Mouse (Mus musculus) neural tube, embryonic 14.5 days (tissue): Measurements from ENCODE around the gene Prkar2b. TPM values are rescaled to one million over a fixed set of nuclear protein-coding genes. Genes with fewer than 3 reads are reported as not detected.

ENCODE experiments used
- ATAC-seq: fragments of 200-750 bp; cut with Nextera tagmentation; 2 replicates; pipeline ENCODE4 v1.8.0; 2017; ENCODE audit warnings: low read depth, mild to moderate bottlenecking, moderate TSS enrichment, moderate library complexity
- H3K27ac ChIP-seq: fragments of 300-500 bp; sonication (generic); 2 replicates; pipeline ENCODE4 v1.5.1; 2014; ENCODE audit warnings: low read depth, mild to moderate bottlenecking, control low read depth, low read length, moderate library complexity, mixed read lengths
- H3K27me3 ChIP-seq: fragments of 300-500 bp; sonication (generic); 2 replicates; pipeline ENCODE4 v1.6.1; 2014; ENCODE audit warnings: low read length; ENCODE audit not compliant: control insufficient read depth, insufficient read depth
- H3K36me3 ChIP-seq: fragments of 300-500 bp; sonication (generic); 2 replicates; pipeline ENCODE4 v1.6.1; 2014; ENCODE audit warnings: low read length, mixed read lengths; ENCODE audit not compliant: control insufficient read depth, insufficient read depth
- H3K4me1 ChIP-seq: fragments of 300-500 bp; sonication (generic); 2 replicates; pipeline ENCODE4 v1.6.1; 2014; ENCODE audit warnings: low read length; ENCODE audit not compliant: control insufficient read depth, insufficient read depth
- H3K4me2 ChIP-seq: fragments of 300-500 bp; sonication (generic); 2 replicates; pipeline ENCODE4 v1.6.1; 2014; ENCODE audit warnings: mild to moderate bottlenecking, low read depth, low read length, control low read depth
- H3K4me3 ChIP-seq: fragments of 300-500 bp; sonication (generic); 2 replicates; pipeline ENCODE4 v1.5.1; 2014; ENCODE audit warnings: low read depth, low read length, control low read depth, mixed read lengths
- H3K9ac ChIP-seq: fragments of 300-500 bp; sonication (generic); replicated peaks from 2 replicates; pipeline ENCODE4 v1.6.1; 2014; ENCODE audit warnings: low read depth, mild to moderate bottlenecking, control low read depth, low read length, mixed read lengths
- H3K9me3 ChIP-seq: fragments of 300-500 bp; sonication (generic); 2 replicates; pipeline ENCODE4 v1.6.1; 2016; ENCODE audit warnings: low read length; ENCODE audit not compliant: control insufficient read depth
- WGBS: fragments of 180-500 bp; shearing (Covaris S2); extraction: QIAGEN DNeasy Blood & Tissue Kit; methylation state at CpG from one replicate; pipeline ENCODE4 v1.1.7; 2014; 5-methylcytosine and 5-hydroxymethylcytosine counted together
- polyA plus RNA-seq: library from polyadenylated mRNA; unstranded; fragments of >200 nt; fragmentation: Nextera tagmentation; extraction: Ambion mirVana; gene quantifications from 2 replicates; pipeline ENCODE4 v1.2.1, GENCODE M21; 2014

Gene Prkar2b
- polyA plus RNA-seq, 1 experiment from 2014 or later = 157 TPM

DNA sequence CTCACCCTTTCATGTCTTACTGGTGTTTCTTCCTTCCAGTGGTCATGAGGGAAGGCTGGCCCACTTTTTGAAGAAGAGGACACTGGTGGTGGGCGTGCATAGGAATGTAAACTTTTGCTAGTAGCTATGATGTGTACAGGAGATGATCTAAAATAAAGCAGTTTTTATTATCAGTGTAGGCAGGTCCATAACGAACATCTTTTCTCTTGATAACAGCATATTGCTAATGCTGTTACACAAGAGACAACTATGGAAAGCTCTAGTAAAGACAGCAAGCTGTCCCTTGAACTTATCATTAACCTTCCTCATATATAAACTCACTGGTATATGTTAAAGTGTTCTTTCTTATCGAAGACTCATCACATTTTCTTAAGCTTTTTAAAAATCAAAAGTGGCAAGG lies 123.5 kb downstream of the Prkar2b start:
- no peaks in the 10 kb centered on the region for H3K27me3 ChIP-seq
- H3K9ac ChIP-seq = no peak overlapping the region
- no peak overlapping the region for H3K4me2 ChIP-seq
- no peak overlapping the region for H3K27ac ChIP-seq
- H3K9me3 ChIP-seq = no peaks in the 10 kb centered on the region
- 98% methylated on average over 3 of the region's 3 CpGs for WGBS
- no peak for ATAC-seq
- H3K4me3 ChIP-seq = no peak overlapping the region
- no peaks in the 10 kb centered on the region for H3K4me1 ChIP-seq
- peaks cover 29% of the 10 kb centered on the region for H3K36me3 ChIP-seq

DNA sequence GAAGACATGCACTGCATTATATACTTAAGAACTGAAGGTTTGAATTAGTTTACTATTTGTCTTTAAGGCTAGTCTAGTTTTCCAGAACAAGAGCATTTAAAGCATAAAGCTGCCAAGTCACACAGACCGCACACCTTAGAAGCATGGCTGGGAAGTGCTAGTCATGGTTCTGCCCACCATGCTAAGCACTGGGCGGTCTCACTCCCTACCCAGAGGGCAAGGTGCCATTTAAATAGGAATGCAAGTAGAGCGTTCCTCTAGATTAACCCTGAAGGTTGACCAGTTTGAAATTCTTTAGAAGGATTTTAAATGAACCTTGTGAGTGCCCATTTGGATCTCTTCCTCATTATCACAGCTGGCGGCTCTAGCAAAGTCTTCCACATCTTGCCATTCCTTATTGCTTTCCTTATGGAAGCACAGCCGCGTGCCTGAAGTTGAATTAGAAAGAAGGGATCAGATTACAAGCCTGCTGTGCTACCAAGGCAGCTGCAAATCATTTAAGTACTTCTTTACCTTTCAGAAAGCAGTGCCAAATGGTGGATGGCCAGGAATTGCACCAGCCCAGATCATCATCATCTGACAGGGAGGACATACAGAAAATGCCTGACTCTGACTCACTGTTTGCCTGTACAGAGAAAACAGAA lies 124.3 kb downstream of the Prkar2b start:
- no peaks in the 10 kb centered on the region for H3K4me1 ChIP-seq
- no peak for ATAC-seq
- no peak overlapping the region for H3K27ac ChIP-seq
- H3K27me3 ChIP-seq = no peaks in the 10 kb centered on the region
- H3K36me3 ChIP-seq = peaks cover 37% of the 10 kb centered on the region
- H3K4me2 ChIP-seq = no peak overlapping the region
- no peak overlapping the region for H3K4me3 ChIP-seq
- no peak overlapping the region for H3K9ac ChIP-seq
- H3K9me3 ChIP-seq = no peaks in the 10 kb centered on the region
- 46% methylated on average over 6 of the region's 6 CpGs for WGBS

DNA sequence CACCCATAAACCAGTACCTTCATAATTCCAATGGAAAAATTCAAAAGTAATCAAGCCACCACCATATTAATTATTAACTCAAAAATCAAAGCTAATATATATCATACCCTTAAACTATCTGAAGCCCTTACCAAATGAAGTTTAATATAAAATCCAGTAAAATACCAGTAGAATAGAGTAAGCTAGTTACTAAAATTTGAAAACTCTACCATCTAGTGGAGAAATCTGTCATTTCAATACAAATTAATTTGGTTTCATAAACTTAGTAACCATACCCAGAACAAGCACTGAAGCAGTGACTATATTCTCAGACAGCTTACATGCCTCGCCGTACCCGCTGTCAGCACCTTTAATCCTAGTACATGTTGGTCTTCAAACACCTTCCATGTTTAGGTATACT lies 129.3 kb downstream of the Prkar2b start:
- no peaks in the 10 kb centered on the region for H3K9me3 ChIP-seq
- no peaks in the 10 kb centered on the region for H3K4me1 ChIP-seq
- no peak overlapping the region for H3K4me2 ChIP-seq
- H3K9ac ChIP-seq = no peak overlapping the region
- H3K27ac ChIP-seq = no peak overlapping the region
- H3K27me3 ChIP-seq = no peaks in the 10 kb centered on the region
- H3K4me3 ChIP-seq = no peak overlapping the region
- ATAC-seq = no peak; the same call in 1 of the 2 replicates
- 96% methylated on average over 3 of the region's 3 CpGs for whole genome bisulfite sequencing
- H3K36me3 ChIP-seq = peaks cover 47% of the 10 kb centered on the region

DNA sequence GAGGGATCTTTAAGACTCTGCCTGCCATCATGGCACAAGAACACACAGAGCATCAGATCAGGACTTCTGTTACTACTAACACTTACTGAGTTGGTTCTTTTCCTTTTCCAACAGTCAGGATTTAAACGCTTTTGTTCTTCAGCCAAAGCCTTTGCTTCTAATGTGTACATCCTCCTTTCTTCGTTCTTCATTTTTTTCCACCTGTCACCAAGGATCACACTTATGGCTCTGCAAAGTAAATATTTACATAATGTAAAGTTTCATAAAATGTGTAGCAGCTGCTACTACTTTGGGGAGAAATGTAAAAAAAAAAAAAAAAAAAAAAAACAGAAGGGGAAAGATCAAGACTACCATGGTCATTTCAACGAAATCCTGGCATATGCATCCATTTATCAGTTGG lies 132.6 kb downstream of the Prkar2b start:
- H3K27ac ChIP-seq = no peak overlapping the region
- H3K9me3 ChIP-seq = no peaks in the 10 kb centered on the region
- no peak for ATAC-seq
- no peak overlapping the region for H3K4me3 ChIP-seq
- H3K36me3 ChIP-seq = peaks cover 50% of the 10 kb centered on the region
- no peaks in the 10 kb centered on the region for H3K27me3 ChIP-seq
- 94% methylated on average over 3 of the region's 3 CpGs for WGBS
- no peaks in the 10 kb centered on the region for H3K4me1 ChIP-seq
- no peak overlapping the region for H3K9ac ChIP-seq
- H3K4me2 ChIP-seq = no peak overlapping the region

DNA sequence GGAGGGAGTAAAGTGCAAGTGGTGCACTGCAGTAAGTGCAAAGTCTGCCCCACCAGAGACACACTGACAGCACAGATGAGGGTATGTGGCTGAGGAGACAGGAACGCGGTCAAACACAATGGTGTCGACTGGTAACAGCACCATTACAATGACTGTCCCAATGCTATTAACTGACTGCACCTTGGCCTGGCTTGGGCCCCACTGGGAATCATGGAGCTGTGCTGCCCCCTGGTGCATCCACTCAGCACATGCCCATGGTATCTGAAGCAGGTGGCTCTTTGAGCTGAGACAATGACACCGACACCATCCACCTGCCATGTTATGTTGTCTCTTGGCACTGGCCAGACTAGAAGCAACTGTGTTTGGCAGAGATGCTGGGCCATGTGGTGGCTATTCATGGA lies 134.4 kb downstream of the Prkar2b start:
- WGBS = 28% methylated on average over 4 of the region's 4 CpGs
- no peak overlapping the region for H3K4me2 ChIP-seq
- no peak overlapping the region for H3K9ac ChIP-seq
- no peak overlapping the region for H3K4me3 ChIP-seq
- H3K36me3 ChIP-seq = peaks cover 38% of the 10 kb centered on the region
- H3K27me3 ChIP-seq = no peaks in the 10 kb centered on the region
- no peak overlapping the region for H3K27ac ChIP-seq
- H3K9me3 ChIP-seq = no peaks in the 10 kb centered on the region
- peak; percentile 92 for ATAC-seq
- H3K4me1 ChIP-seq = no peaks in the 10 kb centered on the region

DNA sequence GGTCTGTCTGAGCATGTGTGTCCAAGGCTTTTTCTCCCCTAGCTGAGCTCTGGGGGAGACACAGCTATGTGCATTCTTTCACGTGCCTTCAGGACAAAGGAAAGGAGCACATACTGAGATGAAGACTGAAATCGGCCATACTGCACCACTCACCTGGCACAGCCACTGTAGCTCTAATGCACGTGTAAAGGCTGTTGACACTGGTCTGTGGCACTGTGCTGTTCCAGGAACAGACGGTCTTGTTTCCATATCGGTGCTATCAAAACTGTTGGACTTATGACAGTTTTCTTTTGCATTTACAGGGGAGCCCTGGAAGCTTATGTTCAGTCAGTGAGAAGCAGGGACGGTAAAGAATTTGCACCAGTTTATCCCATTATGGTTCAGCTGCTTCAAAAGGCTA lies 135.8 kb downstream of the Prkar2b start:
- Histone ChIP-seq H3K9me3 (no peaks in the 10 kb centered on the region), H3K9ac (no peak overlapping the region), H3K27me3 (no peaks in the 10 kb centered on the region), H3K36me3 (peaks cover 27% of the 10 kb centered on the region), H3K4me1 (no peaks in the 10 kb centered on the region), H3K27ac (no peak overlapping the region), H3K4me3 (no peak overlapping the region), H3K4me2 (no peak overlapping the region)
- ATAC-seq = no peak
- WGBS = 91% methylated on average over 6 of the region's 6 CpGs

DNA sequence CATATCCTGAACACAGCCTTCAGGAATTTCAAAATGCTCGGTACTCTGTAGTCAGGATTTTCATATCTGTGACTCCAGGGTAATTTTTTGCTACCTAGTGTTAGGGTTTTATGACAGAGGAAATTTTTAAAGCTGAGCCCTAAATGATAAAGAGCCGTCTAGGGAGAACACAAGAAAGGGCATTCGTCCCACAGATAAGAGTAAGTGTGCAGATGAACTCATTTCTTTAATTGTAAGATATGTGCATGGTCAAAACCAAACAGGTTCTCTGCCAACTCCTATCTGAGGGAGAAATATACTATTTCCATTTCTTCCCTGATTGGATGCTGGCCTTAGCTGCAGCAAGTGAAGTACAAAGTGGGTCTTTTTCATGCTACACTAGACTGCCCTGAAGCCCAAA lies 137.0 kb downstream of the Prkar2b start:
- Histone ChIP-seq H3K4me1 (no peaks in the 10 kb centered on the region), H3K27me3 (no peaks in the 10 kb centered on the region)
- WGBS = 91% methylated on average over 3 of the region's 3 CpGs

DNA sequence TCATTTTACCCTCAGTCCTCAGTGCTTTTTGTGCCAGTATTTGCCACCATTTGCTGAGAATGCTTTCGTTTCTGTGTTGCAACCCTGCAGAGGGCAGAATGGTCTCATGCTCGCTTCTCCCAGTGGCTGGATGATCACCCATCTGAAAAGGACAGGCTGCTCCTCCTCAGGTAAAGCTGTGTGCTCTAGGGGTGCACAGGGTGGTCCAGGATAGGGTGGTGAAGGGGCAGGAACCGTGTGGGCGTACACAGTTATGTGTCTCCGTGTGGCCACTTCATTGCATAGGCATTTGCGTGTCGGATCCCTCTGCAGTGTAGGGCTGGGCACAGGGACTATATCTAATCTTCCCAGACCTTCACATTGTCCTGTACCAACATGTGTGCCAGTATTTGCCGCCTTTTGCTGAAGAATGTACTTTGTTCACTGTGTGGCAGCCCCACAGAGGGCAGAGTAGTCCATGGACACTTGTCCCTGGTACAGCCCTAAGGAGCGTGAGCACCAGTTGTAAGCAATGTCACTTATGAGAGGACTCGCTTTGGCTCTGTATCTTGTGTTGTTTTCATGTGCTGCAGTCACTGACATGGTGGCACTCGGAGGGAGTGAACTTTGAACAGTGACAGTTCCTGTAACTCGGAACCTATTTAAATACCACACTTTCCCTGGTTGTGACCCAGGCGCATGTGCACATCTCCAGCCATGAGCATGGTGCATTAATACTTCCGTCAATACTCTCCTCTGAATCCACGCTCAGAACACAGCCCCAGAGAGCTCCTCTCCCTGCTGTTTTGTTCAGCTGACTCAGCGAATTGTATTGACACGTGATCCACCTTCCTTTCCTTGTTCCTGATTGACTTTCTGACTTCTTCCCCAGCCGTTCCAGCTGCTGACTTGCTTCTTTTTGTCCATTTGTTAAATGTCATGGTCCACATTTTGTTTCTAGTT lies 140.4 kb downstream of the Prkar2b start:
- Histone ChIP-seq H3K4me2 (no peak overlapping the region), H3K36me3 (peaks cover 14% of the 10 kb centered on the region), H3K9ac (no peak overlapping the region), H3K4me3 (no peak overlapping the region), H3K27me3 (no peaks in the 10 kb centered on the region), H3K4me1 (no peaks in the 10 kb centered on the region), H3K9me3 (no peaks in the 10 kb centered on the region), H3K27ac (no peak overlapping the region)
- ATAC-seq = no peak
- WGBS = 83% methylated on average over 18 of the region's 18 CpGs

More for the DNA sequence above, 137.0 kb downstream of the Prkar2b start:
- Histone ChIP-seq H3K9ac (no peak overlapping the region), H3K27ac (no peak overlapping the region), H3K36me3 (peaks cover 27% of the 10 kb centered on the region), H3K9me3 (no peaks in the 10 kb centered on the region), H3K4me3 (no peak overlapping the region), H3K4me2 (no peak overlapping the region)
- no peak for ATAC-seq

DNA sequence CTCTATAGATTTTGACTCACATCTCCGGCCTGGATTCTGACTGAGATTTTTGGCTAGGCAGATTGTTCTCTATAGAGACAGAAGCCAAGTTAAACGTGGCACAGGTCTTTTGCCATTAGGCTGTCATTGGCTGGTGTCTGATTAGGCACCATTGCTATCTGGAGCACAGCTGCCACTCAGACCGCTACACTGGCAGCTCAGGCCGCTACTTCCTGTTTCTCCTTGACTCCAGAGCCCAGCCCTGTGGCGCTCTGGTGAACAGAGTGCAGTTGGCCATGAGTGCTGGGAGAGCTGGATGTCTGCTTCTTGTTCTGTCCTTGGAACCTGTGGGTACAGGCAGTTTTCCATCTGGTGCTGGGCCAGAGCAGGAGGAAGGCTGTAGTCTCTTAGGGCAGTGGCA lies 143.9 kb downstream of the Prkar2b start:
- no peaks in the 10 kb centered on the region for H3K9me3 ChIP-seq
- 87% methylated on average over 5 of the region's 5 CpGs for WGBS
- H3K27me3 ChIP-seq = no peaks in the 10 kb centered on the region
- no peak for ATAC-seq
- no peak overlapping the region for H3K4me2 ChIP-seq
- no peak overlapping the region for H3K4me3 ChIP-seq
- H3K36me3 ChIP-seq = no peaks in the 10 kb centered on the region
- no peak overlapping the region for H3K9ac ChIP-seq
- H3K27ac ChIP-seq = no peak overlapping the region
- no peaks in the 10 kb centered on the region for H3K4me1 ChIP-seq
